Mouse (Mus musculus) lung, postnatal 0 days (tissue): ENCODE results near the gene Cdkn2a.

Experiments
- CTCF ChIP-seq: IDR thresholded peaks from 2 replicates; pipeline ENCODE4 v1.5.1; 2016; ENCODE audit warnings: antibody characterized with exemption, mild to moderate bottlenecking
- EP300 ChIP-seq: IDR thresholded peaks from 2 replicates; pipeline ENCODE4 v1.6.1; 2016; ENCODE audit warnings: antibody characterized with exemption, mild to moderate bottlenecking, control low read depth

DNA sequence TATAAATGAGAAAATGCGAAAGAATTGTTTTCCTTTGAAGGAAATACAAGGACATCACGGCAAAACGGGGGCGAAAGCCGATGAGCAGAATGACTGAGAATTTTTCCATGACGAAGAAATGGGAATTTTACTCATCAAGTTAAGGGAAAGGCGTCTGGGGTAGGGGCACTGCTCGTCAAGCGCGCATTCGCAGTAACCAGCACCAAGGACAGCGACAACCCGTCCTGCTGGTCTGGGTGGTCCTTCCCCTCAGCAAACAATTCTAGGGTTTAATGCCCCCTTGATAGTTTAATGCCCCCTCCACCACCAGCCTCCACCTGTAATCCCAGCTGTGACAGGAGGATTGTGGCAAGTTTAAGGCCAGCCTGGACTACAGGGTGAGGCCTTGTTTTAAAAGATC is 19.0 kb upstream of the Cdkn2a start:
- TF ChIP-seq CTCF (no peak), EP300 (no peak)
